In the genomic region with DNA sequence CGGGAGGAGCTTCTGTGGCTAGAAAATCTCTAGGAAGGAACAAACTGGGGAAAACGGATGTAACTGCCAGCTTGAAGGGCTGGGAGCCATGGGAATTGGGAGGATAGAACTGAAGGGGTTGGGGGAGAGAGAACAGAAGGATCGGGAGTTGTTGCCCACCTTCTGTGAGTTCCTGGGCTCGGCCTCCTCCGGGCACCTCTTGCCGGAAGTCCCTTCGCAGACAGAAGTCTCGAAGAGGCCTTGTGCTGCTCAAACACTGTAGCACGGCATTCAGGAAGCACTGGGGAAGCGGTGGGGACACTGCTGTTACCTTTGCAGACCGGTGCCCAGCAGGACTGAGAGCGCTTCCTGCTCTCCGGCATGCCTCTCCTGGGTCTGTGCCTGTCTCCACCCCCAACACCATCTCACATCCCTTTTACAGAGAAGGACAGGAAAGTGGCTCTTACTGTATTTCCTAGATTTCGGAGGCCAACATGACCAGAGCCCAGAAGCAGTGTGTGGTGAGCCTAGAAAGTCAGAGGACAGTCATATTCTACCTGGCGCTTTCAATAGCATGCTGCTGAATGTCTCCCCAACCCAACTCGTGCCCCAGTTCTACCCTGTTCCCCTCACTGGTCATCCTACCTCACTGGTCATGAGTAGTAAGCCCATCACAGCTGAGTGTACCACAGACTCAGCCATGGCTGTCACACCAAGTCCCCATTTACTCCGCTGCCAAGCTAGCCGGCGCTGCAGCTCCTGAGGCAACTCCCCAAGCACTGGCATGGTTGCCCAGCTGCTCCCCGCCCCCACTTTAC, we compare ENCODE assay signal across 9 mouse cellular contexts. TPM values are rescaled to one million over a fixed set of nuclear protein-coding genes. Genes with fewer than 3 reads are reported as not detected.
A peak's percentile ranks its signal among the peaks of the same experiment; 100 is the strongest.
DNase-seq lines count a peak whose midpoint lies in the region; ATAC-seq and TF ChIP-seq lines count a peak whose summit lies in the region.
"Had no signal": no experiment of that assay in that cellular context is flagged by ENCODE, and none has a peak within 500 bp of the region (broad histone marks: within the 10 kb centered on the region; RNA-seq: fewer than 3 reads in every experiment).

No protein-coding gene starts in this region.

- WGBS in kidney, embryonic 15.5 days: 88% methylated on average over 20 of the region's 20 CpGs
- 77% methylated on average over 20 of the region's 20 CpGs for WGBS in kidney, adult 2 months
- 77% methylated on average over 20 of the region's 20 CpGs for WGBS in liver, embryonic 13.5 days (ENCODE audit: insufficient replicate concordance)
- 75% methylated on average over 20 of the region's 20 CpGs for WGBS in lung, adult 2 months

- peaks cover 66% of the 10 kb centered on the region for H3K4me1 ChIP-seq in erythroblast, embryonic 14.5 days (ENCODE audit: control insufficient read depth)
- peaks cover 43% of the 10 kb centered on the region for H3K4me1 ChIP-seq in kidney, embryonic 15.5 days
- peaks cover 2% of the 10 kb centered on the region; the same call in 1 of the 2 replicates for H3K4me1 ChIP-seq in kidney, adult 2 months (ENCODE audit: control insufficient read depth, insufficient read depth, low read length)
- peaks cover 77% of the 10 kb centered on the region for H3K4me1 ChIP-seq in E14TG2a.4 (replicated peaks; ENCODE audit: low read depth, low read length)
- peaks cover 65% of the 10 kb centered on the region for H3K4me1 ChIP-seq in liver, embryonic 13.5 days (replicated peaks)
- H3K4me1 ChIP-seq in lung, adult 2 months (ENCODE audit: control insufficient read depth, insufficient read depth, low read length): peaks cover 9% of the 10 kb centered on the region

- DNase-seq in kidney, adult 2 months: no peak
- no peak for DNase-seq in liver, embryonic 13.5 days
- no peak for DNase-seq in lung, adult 2 months
- DNase-seq in T-cell, adult 2 months (ENCODE audit: low spot score): no peak
- DNase-seq: lung, postnatal 14 days had no signal

- H3K4me2 ChIP-seq in kidney, embryonic 15.5 days: no peak overlapping the region
- H3K4me2 ChIP-seq in liver, embryonic 13.5 days: 0 out of 2 replicates have a peak overlapping the region, but pooled peaks have one; percentile 6

- H3K27ac ChIP-seq in kidney, embryonic 15.5 days: 0 out of 2 replicates have a peak overlapping the region, but pooled peaks have one; percentile 13
- no peak overlapping the region for H3K27ac ChIP-seq in kidney, adult 2 months (ENCODE audit: insufficient read depth, low read depth, low read length)
- peak overlapping the region; percentile 30 for H3K27ac ChIP-seq in liver, embryonic 13.5 days

- no peak overlapping the region for H3K9ac ChIP-seq in kidney, embryonic 15.5 days
- H3K9ac ChIP-seq in liver, embryonic 13.5 days: peak overlapping the region; percentile 22; the same call in 1 of the 2 replicates

- TF ChIP-seq POLR2A in kidney, adult 2 months (IDR thresholded peaks at IDR 0.05; ENCODE audit: low read depth, low read length): no peak
- no peak for TF ChIP-seq POLR2A in lung, adult 2 months (IDR thresholded peaks at IDR 0.05; ENCODE audit: borderline replicate concordance, extremely low read depth, low read depth, low read length)

- no peaks in the 10 kb centered on the region for H3K9me3 ChIP-seq in erythroblast, embryonic 14.5 days (ENCODE audit: control insufficient read depth, low read length)
- H3K9me3 ChIP-seq in kidney, embryonic 15.5 days (replicated peaks): no peaks in the 10 kb centered on the region
- H3K9me3 ChIP-seq in E14TG2a.4 (ENCODE audit: low read length): no peaks in the 10 kb centered on the region
- H3K9me3 ChIP-seq in liver, embryonic 13.5 days (replicated peaks): no peaks in the 10 kb centered on the region

- H3K27me3 ChIP-seq in erythroblast, embryonic 14.5 days (ENCODE audit: control insufficient read depth): no peaks in the 10 kb centered on the region
- no peaks in the 10 kb centered on the region for H3K27me3 ChIP-seq in kidney, embryonic 15.5 days
- no peaks in the 10 kb centered on the region for H3K27me3 ChIP-seq in kidney, adult 2 months (replicated peaks; ENCODE audit: control insufficient read depth, insufficient read depth, low read length)
- H3K27me3 ChIP-seq in E14TG2a.4 (ENCODE audit: insufficient read depth, low read length): no peaks in the 10 kb centered on the region
- H3K27me3 ChIP-seq in liver, embryonic 13.5 days: no peaks in the 10 kb centered on the region

- peak overlapping the region; percentile 15 for H3K4me3 ChIP-seq in erythroblast, embryonic 14.5 days (replicated peaks)
- no peak overlapping the region for H3K4me3 ChIP-seq in kidney, embryonic 15.5 days (replicated peaks)
- no peak overlapping the region for H3K4me3 ChIP-seq in kidney, adult 2 months (ENCODE audit: insufficient read depth, low read depth, low read length)
- peak overlapping the region; percentile 98 for H3K4me3 ChIP-seq in E14TG2a.4 (replicated peaks; ENCODE audit: low read length)
- 0 out of 2 replicates have a peak overlapping the region, but pooled peaks have one; percentile 4 for H3K4me3 ChIP-seq in liver, embryonic 13.5 days (replicated peaks)
- no peak overlapping the region for H3K4me3 ChIP-seq in lung, adult 2 months (replicated peaks; ENCODE audit: extremely low read depth, low read depth, low read length)

- H3K36me3 ChIP-seq in erythroblast, embryonic 14.5 days (ENCODE audit: control insufficient read depth): peaks cover 74% of the 10 kb centered on the region
- H3K36me3 ChIP-seq in kidney, embryonic 15.5 days: peaks cover 66% of the 10 kb centered on the region
- no peaks in the 10 kb centered on the region for H3K36me3 ChIP-seq in kidney, adult 2 months (ENCODE audit: control insufficient read depth, insufficient read depth, low read length)
- H3K36me3 ChIP-seq in E14TG2a.4 (ENCODE audit: insufficient read depth, low read length): peaks cover 71% of the 10 kb centered on the region
- H3K36me3 ChIP-seq in liver, embryonic 13.5 days: peaks cover 61% of the 10 kb centered on the region

- TF ChIP-seq CTCF in kidney, adult 2 months (conservative IDR thresholded peaks at IDR 0.05; ENCODE audit: insufficient read depth, insufficient read length, low read depth, low read length): no peak
- no peak for TF ChIP-seq CTCF in E14TG2a.4 (conservative IDR thresholded peaks at IDR 0.05; ENCODE audit: low read length)
- TF ChIP-seq CTCF in lung, adult 2 months (IDR thresholded peaks at IDR 0.05; ENCODE audit: insufficient read depth, low read length): no peak

- ATAC-seq in erythroblast, adult 5-6 weeks (replicated peaks; ENCODE audit: low FRiP score, poor library complexity, severe bottlenecking): no peak
- no peak for ATAC-seq in kidney, embryonic 15.5 days (replicated peaks; ENCODE audit: low FRiP score)
- no peak for ATAC-seq in liver, embryonic 13.5 days (ENCODE audit: low read depth)

RNA-seq across cellular contexts. Expression of a gene that starts 2.5 kb away (rescaled TPM):
- polyA plus RNA-seq in erythroblast, embryonic 14.5 days (2012): 8.4 and 13.0 TPM in 2 replicates
- 9.6 and 12.1 TPM in 2 replicates for total RNA-seq in erythroblast, adult 5-6 weeks (2015; ENCODE audit: low replicate concordance)
- 9.4 and 13.9 TPM in 2 replicates for total RNA-seq in erythroblast, adult 5-6 weeks (2017; ENCODE audit: low replicate concordance)
- 87.7 and 97.8 TPM in 2 replicates for polyA plus RNA-seq in kidney, embryonic 15.5 days (2015; fragmentation: Nextera tagmentation; extraction: Ambion mirVana)
- 47.8 and 53.4 TPM in 2 replicates for polyA plus RNA-seq in kidney, adult 2 months (2012; rRNA removed)
- 25.8 and 26.7 TPM in 2 replicates for polyA plus RNA-seq in liver, embryonic 13.5 days (2015; fragmentation: Nextera tagmentation; extraction: Ambion mirVana)
- polyA plus RNA-seq in lung, adult 2 months (2012; rRNA removed): 42.3 and 51.2 TPM in 2 replicates

RNA-seq across cellular contexts. Expression of a gene that starts 4.3 kb away (rescaled TPM):
- polyA plus RNA-seq in erythroblast, embryonic 14.5 days (2012): 89.9 and 167 TPM in 2 replicates
- total RNA-seq in erythroblast, adult 5-6 weeks (2015; ENCODE audit: low replicate concordance): 416 and 462 TPM in 2 replicates
- total RNA-seq in erythroblast, adult 5-6 weeks (2017; ENCODE audit: low replicate concordance): 506 and 765 TPM in 2 replicates
- 63.0 and 65.4 TPM in 2 replicates for polyA plus RNA-seq in kidney, embryonic 15.5 days (2015; fragmentation: Nextera tagmentation; extraction: Ambion mirVana)
- 51.5 and 63.2 TPM in 2 replicates for polyA plus RNA-seq in kidney, adult 2 months (2012; rRNA removed)
- polyA plus RNA-seq in liver, embryonic 13.5 days (2015; fragmentation: Nextera tagmentation; extraction: Ambion mirVana): 174 and 175 TPM in 2 replicates
- polyA plus RNA-seq in lung, adult 2 months (2012; rRNA removed): 40.6 and 49.0 TPM in 2 replicates

RNA-seq across cellular contexts. Expression of a gene that starts 9.5 kb away (rescaled TPM):
- 3.9 and 4.8 TPM in 2 replicates for polyA plus RNA-seq in erythroblast, embryonic 14.5 days (2012)
- 23.4 and 28.6 TPM in 2 replicates for total RNA-seq in erythroblast, adult 5-6 weeks (2015; ENCODE audit: low replicate concordance)
- total RNA-seq in erythroblast, adult 5-6 weeks (2017; ENCODE audit: low replicate concordance): 13.9 and 19.3 TPM in 2 replicates
- 106 and 118 TPM in 2 replicates for polyA plus RNA-seq in kidney, embryonic 15.5 days (2015; fragmentation: Nextera tagmentation; extraction: Ambion mirVana)
- 43.1 and 59.5 TPM in 2 replicates for polyA plus RNA-seq in kidney, adult 2 months (2012; rRNA removed)
- polyA plus RNA-seq in liver, embryonic 13.5 days (2015; fragmentation: Nextera tagmentation; extraction: Ambion mirVana): 53.3 and 57.1 TPM in 2 replicates
- 18.8 and 22.2 TPM in 2 replicates for polyA plus RNA-seq in lung, adult 2 months (2012; rRNA removed)

RNA-seq across cellular contexts. Expression of a gene that starts 15.2 kb away (rescaled TPM):
- 11.1 and 11.6 TPM in 2 replicates for polyA plus RNA-seq in erythroblast, embryonic 14.5 days (2012)
- total RNA-seq in erythroblast, adult 5-6 weeks (2015; ENCODE audit: low replicate concordance): 8.1 and 11.3 TPM in 2 replicates
- total RNA-seq in erythroblast, adult 5-6 weeks (2017; ENCODE audit: low replicate concordance): 7.7 and 29.1 TPM in 2 replicates
- 80.4 and 94.3 TPM in 2 replicates for polyA plus RNA-seq in kidney, embryonic 15.5 days (2015; fragmentation: Nextera tagmentation; extraction: Ambion mirVana)
- 58.9 and 67.7 TPM in 2 replicates for polyA plus RNA-seq in kidney, adult 2 months (2012; rRNA removed)
- polyA plus RNA-seq in liver, embryonic 13.5 days (2015; fragmentation: Nextera tagmentation; extraction: Ambion mirVana): 24.9 and 26.5 TPM in 2 replicates
- polyA plus RNA-seq in lung, adult 2 months (2012; rRNA removed): 72.0 and 75.8 TPM in 2 replicates

RNA-seq across cellular contexts. Expression of a gene that starts 34.1 kb away (rescaled TPM):
- 7.0 and 7.5 TPM in 2 replicates for polyA plus RNA-seq in erythroblast, embryonic 14.5 days (2012)
- 62.9 and 78.4 TPM in 2 replicates for total RNA-seq in erythroblast, adult 5-6 weeks (2015; ENCODE audit: low replicate concordance)
- total RNA-seq in erythroblast, adult 5-6 weeks (2017; ENCODE audit: low replicate concordance): 48.0 and 62.1 TPM in 2 replicates
- polyA plus RNA-seq in kidney, embryonic 15.5 days (2015; fragmentation: Nextera tagmentation; extraction: Ambion mirVana): 276 and 283 TPM in 2 replicates
- 374 and 559 TPM in 2 replicates for polyA plus RNA-seq in kidney, adult 2 months (2012; rRNA removed)
- polyA plus RNA-seq in liver, embryonic 13.5 days (2015; fragmentation: Nextera tagmentation; extraction: Ambion mirVana): 152 and 167 TPM in 2 replicates
- polyA plus RNA-seq in lung, adult 2 months (2012; rRNA removed): 78.8 and 118 TPM in 2 replicates

Comparison
In these comparisons a context has a peak if more than half of its experiments do, and no peak if none do; other contexts are left out.
1. H3K4me3 ChIP-seq: peak in erythroblast, embryonic 14.5 days (single experiment), E14TG2a.4 (single experiment) and liver, embryonic 13.5 days (single experiment); none in kidney, embryonic 15.5 days (single experiment), kidney, adult 2 months (single experiment) and lung, adult 2 months (single experiment).